Mouse (Mus musculus) Patski (cell line): ENCODE results near the gene Zfp385b. TPM values are rescaled to one million over a fixed set of nuclear protein-coding genes. Genes with fewer than 3 reads are reported as not detected.

ENCODE experiments used
- ATAC-seq: fragments of 100-300 bp; one replicate; pipeline ENCODE4 v1.8.0; 2021
- CTCF ChIA-PET: fragments of 350-600 bp; sonication (Branson Sonifier 250); formaldehyde crosslinking; loops from one replicate; lab custom pipeline; 2022; ENCODE audit warnings: inconsistent platforms; lab: Charles Lee
- POLR2A ChIA-PET: fragments of 350-600 bp; sonication (Branson Sonifier 250); formaldehyde crosslinking; loops from one replicate; lab custom pipeline; 2022; ENCODE audit warnings: antibody characterized with exemption, inconsistent platforms; lab: Charles Lee
- DNase-seq: peaks from one replicate; pipeline ENCODE4 v3.0.0-alpha.2; 2011; ENCODE audit warnings: low read depth, low spot score
- H3K27me3 ChIP-seq: fragments of 371-371 bp; one replicate; pipeline ENCODE4 v1.5.1; 2021
- CTCF ChIP-seq: fragments of 100-300 bp; IDR thresholded peaks from one replicate; pipeline ENCODE4 v1.5.1; 2021
- in situ Hi-C: fragments of 300-500 bp; cut with MboI; formaldehyde crosslinking; loops from 3 replicates; pipeline ENCODE4 v1.11.1; 2018; ENCODE audit warnings: low pct_unique_long_range_greater_than_20kb, mixed read lengths
- polyA plus RNA-seq: library from polyadenylated mRNA; unstranded; gene quantifications from one replicate; pipeline ENCODE4 v1.2.3, GENCODE M21; 2021

Zfp385b gene
- polyA plus RNA-seq, 1 experiment from 2014 or later: 0.74 TPM

GRCm38 (mm10) chr2:77816413-77817314 lies 2.8 kb downstream of the Zfp385b start:
- DNase-seq (no peak), ATAC-seq (peak; percentile 49)
- CTCF ChIA-PET: no interaction called here
- in situ Hi-C loops: no loop called here
- POLR2A ChIA-PET: interaction anchor here (0.6 kb wide), 1 partner anchor 1139 kb away, joined by 3 read pairs; no protein-coding TSS in a partner anchor
- no peak for TF ChIP-seq CTCF
- peaks cover 47% of the 10 kb centered on the region for H3K27me3 ChIP-seq

- in situ Hi-C loops: no loop called here
- peaks cover 47% of the 10 kb centered on the region for H3K27me3 ChIP-seq
- ATAC-seq (no peak), DNase-seq (no peak)
- ChIA-PET POLR2A (no interaction called here), CTCF (interaction anchor here (1.4 kb wide), 1 partner anchor 17 kb away, joined by 3 read pairs; no protein-coding TSS in a partner anchor)
- no peak for TF ChIP-seq CTCF
These were observed 3.5 kb downstream of the Zfp385b start for GRCm38 (mm10) chr2:77815775-77816412.

GRCm38 (mm10) chr2:77814896-77815295 lies 4.5 kb downstream of the Zfp385b start:
- DNase-seq (no peak), ATAC-seq (no peak)
- ChIA-PET POLR2A (interaction anchor here (0.6 kb wide), 1 partner anchor 20 kb away, joined by 4 read pairs; no protein-coding TSS in a partner anchor), CTCF (interaction anchor here (1.3 to 1.4 kb wide), 2 partner anchors 12 to 16 kb away, joined by 3 read pairs; no protein-coding TSS in a partner anchor)
- in situ Hi-C loops: no loop called here
- TF ChIP-seq CTCF: no peak
- H3K27me3 ChIP-seq: peaks cover 44% of the 10 kb centered on the region

GRCm38 (mm10) chr2:77813029-77813428 lies 6.4 kb downstream of the Zfp385b start:
- in situ Hi-C loops: no loop called here
- POLR2A ChIA-PET: no interaction called here
- peaks cover 32% of the 10 kb centered on the region for H3K27me3 ChIP-seq
- CTCF ChIA-PET: no interaction called here
- TF ChIP-seq CTCF: no peak
- no peak for ATAC-seq
- DNase-seq: no peak

- peaks cover 20% of the 10 kb centered on the region for H3K27me3 ChIP-seq
- in situ Hi-C loops: no loop called here
- DNase-seq: no peak
- TF ChIP-seq CTCF: no peak
- no peak for ATAC-seq
- ChIA-PET CTCF (interaction anchor here (1.8 kb wide), 1 partner anchor 15 kb away, joined by 6 read pairs; no protein-coding TSS in a partner anchor), POLR2A (no interaction called here)
These were observed 8.7 kb downstream of the Zfp385b start for GRCm38 (mm10) chr2:77810748-77811147.

- POLR2A ChIA-PET: no interaction called here
- DNase-seq (no peak), ATAC-seq (no peak)
- in situ Hi-C loops: no loop called here
- peaks cover 1% of the 10 kb centered on the region for H3K27me3 ChIP-seq
- CTCF ChIA-PET: interaction anchor here (1.4 kb wide), 1 partner anchor 8 kb away, joined by 3 read pairs; no protein-coding TSS in a partner anchor
- no peak for TF ChIP-seq CTCF
These were observed 14.7 kb downstream of the Zfp385b start for GRCm38 (mm10) chr2:77804781-77805180.

GRCm38 (mm10) chr2:77802291-77802690 lies 17.1 kb downstream of the Zfp385b start:
- ChIA-PET POLR2A (interaction anchor here (0.5 kb wide), 1 partner anchor 209 kb away, joined by 4 read pairs; no protein-coding TSS in a partner anchor), CTCF (interaction anchor here (1.2 to 1.5 kb wide), 2 partner anchors 12 to 13 kb away, joined by 3 to 4 read pairs; no protein-coding TSS in a partner anchor)
- H3K27me3 ChIP-seq: peaks cover 3% of the 10 kb centered on the region
- in situ Hi-C loops: no loop called here
- no peak for TF ChIP-seq CTCF
- DNase-seq: no peak
- no peak for ATAC-seq

- in situ Hi-C loops: no loop called here
- ChIA-PET CTCF (no interaction called here), POLR2A (no interaction called here)
- peaks cover 3% of the 10 kb centered on the region for H3K27me3 ChIP-seq
- ATAC-seq (no peak), DNase-seq (no peak)
- TF ChIP-seq CTCF: no peak
These were observed 18.0 kb downstream of the Zfp385b start for GRCm38 (mm10) chr2:77801430-77801829.

GRCm38 (mm10) chr2:77801009-77801408 lies 18.4 kb downstream of the Zfp385b start:
- in situ Hi-C loops: no loop called here
- TF ChIP-seq CTCF: no peak
- ChIA-PET POLR2A (no interaction called here), CTCF (no interaction called here)
- H3K27me3 ChIP-seq: peaks cover 3% of the 10 kb centered on the region
- DNase-seq (no peak), ATAC-seq (no peak)

GRCm38 (mm10) chr2:77797233-77797632 lies 22.2 kb downstream of the Zfp385b start:
- DNase-seq (no peak), ATAC-seq (no peak)
- in situ Hi-C loops: no loop called here
- ChIA-PET POLR2A (no interaction called here), CTCF (interaction anchor here (0.9 to 1.3 kb wide), 3 partner anchors 8 to 247 kb away, joined by 3 read pairs; no protein-coding TSS in a partner anchor)
- peaks cover 13% of the 10 kb centered on the region for H3K27me3 ChIP-seq
- no peak for TF ChIP-seq CTCF
